Mouse (Mus musculus) neural tube, embryonic 12.5 days (tissue): ENCODE results near the gene Cct5. TPM values are rescaled to one million over a fixed set of nuclear protein-coding genes. Genes with fewer than 3 reads are reported as not detected.

Source experiments
- ATAC-seq: fragments of 200-750 bp; cut with Nextera tagmentation; 2 replicates; pipeline ENCODE4 v1.8.0; 2017; ENCODE audit warnings: low read depth, mild to moderate bottlenecking, moderate TSS enrichment, moderate library complexity; ENCODE audit not compliant: low FRiP score
- H3K27ac ChIP-seq: fragments of 300-500 bp; sonication (generic); 2 replicates; pipeline ENCODE4 v1.5.1; 2016
- H3K27me3 ChIP-seq: fragments of 300-500 bp; sonication (generic); replicated peaks from 2 replicates; pipeline ENCODE4 v1.6.1; 2016; ENCODE audit warnings: mild to moderate bottlenecking
- H3K36me3 ChIP-seq: fragments of 300-500 bp; sonication (generic); 2 replicates; pipeline ENCODE4 v1.6.1; 2016; ENCODE audit warnings: mild to moderate bottlenecking
- H3K4me1 ChIP-seq: fragments of 300-500 bp; sonication (generic); 2 replicates; pipeline ENCODE4 v1.6.1; 2016
- H3K4me2 ChIP-seq: fragments of 300-500 bp; sonication (generic); replicated peaks from 2 replicates; pipeline ENCODE4 v1.6.1; 2016; ENCODE audit warnings: mild to moderate bottlenecking
- H3K4me3 ChIP-seq: fragments of 300-500 bp; sonication (generic); 2 replicates; pipeline ENCODE4 v1.5.1; 2016
- H3K9ac ChIP-seq: fragments of 300-500 bp; sonication (generic); 2 replicates; pipeline ENCODE4 v1.6.1; 2016; ENCODE audit warnings: mild to moderate bottlenecking
- H3K9me3 ChIP-seq: fragments of 300-500 bp; sonication (generic); 2 replicates; pipeline ENCODE4 v1.6.1; 2016; ENCODE audit warnings: mild to moderate bottlenecking
- whole genome bisulfite sequencing: fragments of 180-500 bp; shearing (Covaris S2); methylation state at CpG from one replicate; pipeline ENCODE4 v1.1.7; 2016; 5-methylcytosine and 5-hydroxymethylcytosine counted together
- polyA plus RNA-seq: library from polyadenylated mRNA; unstranded; fragments of >200 nt; fragmentation: Nextera tagmentation; extraction: Ambion mirVana; gene quantifications from 2 replicates; pipeline ENCODE4 v1.2.1, GENCODE M21; 2016

Cct5 gene
- polyA plus RNA-seq, 1 experiment from 2014 or later: 583 TPM

- WGBS: 86% methylated on average over 4 of the region's 4 CpGs
- H3K4me2 ChIP-seq: no peak overlapping the region
- no peak for ATAC-seq
- no peaks in the 10 kb centered on the region for H3K27me3 ChIP-seq
- H3K4me3 ChIP-seq: no peak overlapping the region
- H3K27ac ChIP-seq: no peak overlapping the region
- H3K9me3 ChIP-seq: no peaks in the 10 kb centered on the region
- H3K9ac ChIP-seq: no peak overlapping the region
- H3K36me3 ChIP-seq: no peaks in the 10 kb centered on the region
- peaks cover 4% of the 10 kb centered on the region for H3K4me1 ChIP-seq
Measured at GRCm38 (mm10) chr15:31573287-31573686, 28.3 kb downstream of the Cct5 start.

GRCm38 (mm10) chr15:31571906-31572722 is 29.5 kb downstream of the Cct5 start:
- H3K27me3 ChIP-seq: no peaks in the 10 kb centered on the region
- H3K4me2 ChIP-seq: no peak overlapping the region
- no peak overlapping the region for H3K27ac ChIP-seq
- no peak overlapping the region for H3K4me3 ChIP-seq
- 87% methylated on average over 16 of the region's 16 CpGs for WGBS
- no peaks in the 10 kb centered on the region for H3K9me3 ChIP-seq
- no peak overlapping the region for H3K9ac ChIP-seq
- no peaks in the 10 kb centered on the region for H3K36me3 ChIP-seq
- no peak for ATAC-seq
- H3K4me1 ChIP-seq: peaks cover 4% of the 10 kb centered on the region

- no peaks in the 10 kb centered on the region for H3K9me3 ChIP-seq
- H3K9ac ChIP-seq: no peak overlapping the region
- H3K4me2 ChIP-seq: no peak overlapping the region
- WGBS: 94% methylated on average over 8 of the region's 8 CpGs
- no peak for ATAC-seq
- H3K27me3 ChIP-seq: no peaks in the 10 kb centered on the region
- no peak overlapping the region for H3K4me3 ChIP-seq
- H3K4me1 ChIP-seq: peaks cover 4% of the 10 kb centered on the region
- no peak overlapping the region for H3K27ac ChIP-seq
- H3K36me3 ChIP-seq: no peaks in the 10 kb centered on the region
Measured at GRCm38 (mm10) chr15:31570959-31571358, 30.6 kb downstream of the Cct5 start.

- H3K9me3 ChIP-seq: no peaks in the 10 kb centered on the region
- ATAC-seq: no peak
- peaks cover 4% of the 10 kb centered on the region for H3K4me1 ChIP-seq
- H3K9ac ChIP-seq: no peak overlapping the region
- no peak overlapping the region for H3K4me3 ChIP-seq
- H3K27me3 ChIP-seq: no peaks in the 10 kb centered on the region
- H3K4me2 ChIP-seq: no peak overlapping the region
- H3K27ac ChIP-seq: no peak overlapping the region
- H3K36me3 ChIP-seq: no peaks in the 10 kb centered on the region
- WGBS: 79% methylated on average over 9 of the region's 9 CpGs
Measured at GRCm38 (mm10) chr15:31569325-31570022, 32.1 kb downstream of the Cct5 start.

GRCm38 (mm10) chr15:31568581-31568996 is 33.0 kb downstream of the Cct5 start:
- Histone ChIP-seq H3K27ac (no peak overlapping the region), H3K4me3 (no peak overlapping the region), H3K9me3 (no peaks in the 10 kb centered on the region), H3K36me3 (no peaks in the 10 kb centered on the region), H3K9ac (no peak overlapping the region), H3K27me3 (no peaks in the 10 kb centered on the region), H3K4me1 (peaks cover 4% of the 10 kb centered on the region), H3K4me2 (peak overlapping the region; percentile 34; the same call in 1 of the 2 replicates)
- 21% methylated on average over 12 of the region's 12 CpGs for WGBS
- 0 out of 2 replicates have a peak, but pooled peaks have one; percentile 9 for ATAC-seq

GRCm38 (mm10) chr15:31567431-31567830 is 34.2 kb downstream of the Cct5 start:
- Histone ChIP-seq H3K27me3 (no peaks in the 10 kb centered on the region), H3K4me3 (no peak overlapping the region), H3K9me3 (no peaks in the 10 kb centered on the region), H3K9ac (no peak overlapping the region), H3K4me2 (no peak overlapping the region), H3K36me3 (no peaks in the 10 kb centered on the region), H3K4me1 (peaks cover 4% of the 10 kb centered on the region), H3K27ac (no peak overlapping the region)
- ATAC-seq: no peak
- WGBS: 70% methylated on average over 7 of the region's 7 CpGs

GRCm38 (mm10) chr15:31565786-31566185 is 35.8 kb downstream of the Cct5 start:
- ATAC-seq: no peak
- Histone ChIP-seq H3K9me3 (0 out of 2 replicates have a peak, but pooled peaks cover 3% of the 10 kb centered on the region), H3K27me3 (no peaks in the 10 kb centered on the region), H3K4me1 (peaks cover 4% of the 10 kb centered on the region), H3K27ac (no peak overlapping the region), H3K4me2 (no peak overlapping the region), H3K4me3 (no peak overlapping the region), H3K9ac (no peak overlapping the region), H3K36me3 (no peaks in the 10 kb centered on the region)
- 76% methylated on average over 1 of the region's 1 CpGs for WGBS

- Histone ChIP-seq H3K4me2 (no peak within 1 kb of the TSS), H3K36me3 (no peaks in the 10 kb centered on the region), H3K9me3 (0 out of 2 replicates have a peak, but pooled peaks cover 3% of the 10 kb centered on the region), H3K4me1 (peaks cover 4% of the 10 kb centered on the region), H3K27me3 (no peaks in the 10 kb centered on the region), H3K4me3 (no peak within 1 kb of the TSS), H3K9ac (no peak within 1 kb of the TSS), H3K27ac (no peak within 1 kb of the TSS)
- no peak for ATAC-seq
- WGBS: 76% methylated on average over 5 of the region's 5 CpGs
Measured at GRCm38 (mm10) chr15:31565184-31565583, 36.4 kb downstream of the Cct5 start, which contains the start of gene Cmbl. Gene Cmbl (plus strand): TSS chr15:31565389.

GRCm38 (mm10) chr15:31563577-31564546 is 37.7 kb downstream of the Cct5 start:
- H3K4me3 ChIP-seq: no peak overlapping the region
- H3K9me3 ChIP-seq: 0 out of 2 replicates have a peak, but pooled peaks cover 7% of the 10 kb centered on the region
- H3K4me2 ChIP-seq: no peak overlapping the region
- no peaks in the 10 kb centered on the region for H3K36me3 ChIP-seq
- H3K4me1 ChIP-seq: peaks cover 4% of the 10 kb centered on the region
- ATAC-seq: no peak
- WGBS: 75% methylated on average over 19 of the region's 19 CpGs
- H3K27ac ChIP-seq: no peak overlapping the region
- no peaks in the 10 kb centered on the region for H3K27me3 ChIP-seq
- no peak overlapping the region for H3K9ac ChIP-seq

GRCm38 (mm10) chr15:31562847-31563246 is 38.8 kb downstream of the Cct5 start:
- Histone ChIP-seq H3K9ac (no peak overlapping the region), H3K36me3 (no peaks in the 10 kb centered on the region), H3K27me3 (no peaks in the 10 kb centered on the region), H3K27ac (no peak overlapping the region), H3K4me3 (no peak overlapping the region), H3K4me1 (no peaks in the 10 kb centered on the region), H3K4me2 (no peak overlapping the region), H3K9me3 (0 out of 2 replicates have a peak, but pooled peaks cover 7% of the 10 kb centered on the region)
- ATAC-seq: no peak
- 78% methylated on average over 8 of the region's 8 CpGs for WGBS

- H3K36me3 ChIP-seq: no peaks in the 10 kb centered on the region
- 91% methylated on average over 4 of the region's 4 CpGs for WGBS
- ATAC-seq: no peak
Measured at GRCm38 (mm10) chr15:31561976-31562375, 39.6 kb downstream of the Cct5 start.

More at GRCm38 (mm10) chr15:31561976-31562375, 39.6 kb downstream of the Cct5 start:
- H3K9ac ChIP-seq: no peak overlapping the region
- H3K4me3 ChIP-seq: no peak overlapping the region
- H3K4me1 ChIP-seq: no peaks in the 10 kb centered on the region
- no peak overlapping the region for H3K4me2 ChIP-seq
- no peaks in the 10 kb centered on the region for H3K27me3 ChIP-seq
- H3K9me3 ChIP-seq: 0 out of 2 replicates have a peak, but pooled peaks cover 7% of the 10 kb centered on the region
- H3K27ac ChIP-seq: no peak overlapping the region
